Mouse (Mus musculus) Patski (cell line): ENCODE measurements around the gene Cnn3. TPM values are rescaled to one million over a fixed set of nuclear protein-coding genes. Genes with fewer than 3 reads are reported as not detected.

Source experiments
- ATAC-seq: fragments of 100-300 bp; one replicate; pipeline ENCODE4 v1.8.0; 2021
- CTCF ChIA-PET: fragments of 350-600 bp; sonication (Branson Sonifier 250); formaldehyde crosslinking; loops from one replicate; lab custom pipeline; 2022; ENCODE audit warnings: inconsistent platforms; lab: Charles Lee
- POLR2A ChIA-PET: fragments of 350-600 bp; sonication (Branson Sonifier 250); formaldehyde crosslinking; loops from one replicate; lab custom pipeline; 2022; ENCODE audit warnings: antibody characterized with exemption, inconsistent platforms; lab: Charles Lee
- DNase-seq: peaks from one replicate; pipeline ENCODE4 v3.0.0-alpha.2; 2011; ENCODE audit warnings: low read depth, low spot score
- H3K27me3 ChIP-seq: fragments of 371-371 bp; one replicate; pipeline ENCODE4 v1.5.1; 2021
- CTCF ChIP-seq: fragments of 100-300 bp; IDR thresholded peaks from one replicate; pipeline ENCODE4 v1.5.1; 2021
- in situ Hi-C: fragments of 300-500 bp; cut with MboI; formaldehyde crosslinking; loops from 3 replicates; pipeline ENCODE4 v1.11.1; 2018; ENCODE audit warnings: low pct_unique_long_range_greater_than_20kb, mixed read lengths
- polyA plus RNA-seq: library from polyadenylated mRNA; unstranded; gene quantifications from one replicate; pipeline ENCODE4 v1.2.3, GENCODE M21; 2021

The Cnn3 gene
- 770 TPM for polyA plus RNA-seq

DNA sequence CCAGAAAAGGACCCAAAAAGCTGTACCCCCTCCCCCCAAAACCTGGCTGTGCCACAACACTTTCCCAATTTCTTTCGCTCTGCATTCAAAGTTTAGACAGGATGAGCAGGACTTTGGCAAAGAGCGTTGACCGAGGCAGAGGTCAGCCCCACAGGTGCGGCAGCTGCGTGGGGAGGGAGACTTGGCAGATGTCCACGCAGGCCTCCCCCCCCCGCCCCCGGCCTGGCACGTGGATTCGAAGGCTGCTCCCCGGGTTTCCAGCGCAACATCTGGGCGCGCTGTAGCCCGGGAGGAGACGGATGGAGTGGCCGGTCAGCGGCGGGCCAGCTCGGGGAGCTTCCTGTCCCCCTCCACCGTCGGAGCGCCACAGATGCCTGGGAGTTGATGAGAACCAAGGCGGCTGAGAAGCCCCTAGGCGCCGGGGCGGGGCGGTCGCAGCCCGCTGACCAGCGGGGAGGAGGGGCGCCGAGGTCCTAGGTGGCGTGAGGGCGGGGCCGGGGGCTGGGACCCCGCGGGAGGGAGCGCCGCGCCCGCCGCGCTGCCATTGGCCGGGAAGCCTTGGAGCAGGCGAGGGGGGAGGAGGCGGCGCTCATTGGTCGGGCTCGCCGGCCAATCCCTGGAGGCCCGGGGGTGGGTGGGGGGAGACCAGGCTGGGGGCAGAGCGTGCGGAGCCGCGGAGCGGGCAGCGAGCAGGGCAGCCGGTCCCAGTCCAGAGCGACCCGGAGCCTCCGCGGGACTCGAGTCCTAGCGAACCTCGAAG is at the start of gene Cnn3:
Gene Cnn3 (plus strand): TSS at position 637 of the 760 bp plus-strand sequence.
- ATAC-seq, result peak; percentile 89
- POLR2A ChIA-PET, result interaction anchor here (0.6 to 3.6 kb wide), 7 partner anchors 17 to 78 kb away, joined by 3 to 19 read pairs (median 3); no protein-coding TSS in a partner anchor
- DNase-seq, result peak; percentile 82
- CTCF ChIA-PET, result interaction anchor here (1.1 to 1.3 kb wide), 3 partner anchors 10 to 78 kb away, joined by 3 to 4 read pairs (median 4); no protein-coding TSS in a partner anchor
- no peaks in the 10 kb centered on the region for H3K27me3 ChIP-seq
- in situ Hi-C loops, result loop anchor here (5.0 kb wide), 1 partner anchor 109 kb away; no protein-coding TSS in a partner anchor
- TF ChIP-seq CTCF, result no peak

GRCm38 (mm10) chr3:121378708-121379612 is 47.3 kb upstream of the Cnn3 start:
- TF ChIP-seq CTCF, result no peak
- ChIA-PET CTCF (interaction anchor here (0.9 to 1.6 kb wide), 8 partner anchors 10 to 120 kb away, joined by 3 to 5 read pairs (median 4); no protein-coding TSS in a partner anchor), POLR2A (interaction anchor here (0.6 to 1.2 kb wide), 4 partner anchors 14 to 116 kb away, joined by 3 to 5 read pairs (median 4); no protein-coding TSS in a partner anchor)
- ATAC-seq (no peak), DNase-seq (no peak)
- no peaks in the 10 kb centered on the region for H3K27me3 ChIP-seq
- in situ Hi-C loops, result no loop called here

- ATAC-seq (peak; percentile 53), DNase-seq (no peak)
- H3K27me3 ChIP-seq, result no peaks in the 10 kb centered on the region
- TF ChIP-seq CTCF, result no peak
- ChIA-PET CTCF (interaction anchor here (1.0 to 1.6 kb wide), 7 partner anchors 9 to 120 kb away, joined by 3 to 5 read pairs (median 4); no protein-coding TSS in a partner anchor), POLR2A (interaction anchor here (0.8 to 1.2 kb wide), 2 partner anchors 79 to 115 kb away, joined by 3 read pairs; no protein-coding TSS in a partner anchor)
- in situ Hi-C loops, result no loop called here
Observed at GRCm38 (mm10) chr3:121379699-121380098, 46.6 kb upstream of the Cnn3 start.

GRCm38 (mm10) chr3:121387471-121388009 is 38.8 kb upstream of the Cnn3 start:
- ChIA-PET CTCF (interaction anchor here (0.8 to 1.9 kb wide), 2 partner anchors 13 to 79 kb away, joined by 3 to 5 read pairs; no protein-coding TSS in a partner anchor), POLR2A (interaction anchor here (0.6 kb wide), 1 partner anchor 40 kb away, joined by 4 read pairs; no protein-coding TSS in a partner anchor)

DNA sequence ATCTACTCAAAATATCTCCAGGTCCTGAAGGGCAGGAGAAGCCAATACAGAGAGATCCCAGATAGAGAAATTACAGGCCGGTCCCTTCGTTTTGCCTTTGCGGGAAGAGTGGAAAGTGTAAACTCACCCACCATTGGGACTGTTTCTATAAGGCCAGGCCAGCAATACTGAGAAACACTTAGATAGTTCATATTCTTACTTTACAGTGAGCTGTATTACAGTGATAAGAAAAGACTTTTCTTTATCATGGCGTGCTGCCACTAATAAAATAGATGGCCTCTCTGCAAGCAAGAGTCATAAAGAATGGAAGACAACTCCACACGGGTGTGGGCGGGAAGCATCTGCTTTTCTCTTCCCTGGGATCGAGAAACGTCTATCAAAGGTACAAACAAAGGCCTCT is 36.9 kb upstream of the Cnn3 start:
- no peak for TF ChIP-seq CTCF
- in situ Hi-C loops, result no loop called here
- ChIA-PET CTCF (interaction anchor here (1.1 to 2.0 kb wide), 6 partner anchors 8 to 23 kb away, joined by 3 to 9 read pairs (median 4); no protein-coding TSS in a partner anchor), POLR2A (no interaction called here)
- no peaks in the 10 kb centered on the region for H3K27me3 ChIP-seq
- no peak for DNase-seq
- ATAC-seq, result no peak

More at GRCm38 (mm10) chr3:121387471-121388009, 38.8 kb upstream of the Cnn3 start:
- no peak for ATAC-seq
- in situ Hi-C loops, result no loop called here
- no peaks in the 10 kb centered on the region for H3K27me3 ChIP-seq
- no peak for TF ChIP-seq CTCF
- DNase-seq, result no peak

GRCm38 (mm10) chr3:121389860-121390530 is 36.3 kb upstream of the Cnn3 start:
- CTCF ChIA-PET, result interaction anchor here (1.2 to 2.0 kb wide), 3 partner anchors 9 to 24 kb away, joined by 3 to 9 read pairs (median 4); no protein-coding TSS in a partner anchor
- no peaks in the 10 kb centered on the region for H3K27me3 ChIP-seq
- TF ChIP-seq CTCF, result no peak
- in situ Hi-C loops, result no loop called here
- no peak for ATAC-seq
- POLR2A ChIA-PET, result no interaction called here
- DNase-seq, result no peak

GRCm38 (mm10) chr3:121390724-121391123 is 35.6 kb upstream of the Cnn3 start:
- in situ Hi-C loops, result no loop called here
- DNase-seq (no peak), ATAC-seq (no peak)
- no peaks in the 10 kb centered on the region for H3K27me3 ChIP-seq
- CTCF ChIA-PET, result interaction anchor here (1.2 to 2.0 kb wide), 3 partner anchors 10 to 25 kb away, joined by 3 to 9 read pairs (median 4); no protein-coding TSS in a partner anchor
- TF ChIP-seq CTCF, result no peak
- POLR2A ChIA-PET, result no interaction called here

DNA sequence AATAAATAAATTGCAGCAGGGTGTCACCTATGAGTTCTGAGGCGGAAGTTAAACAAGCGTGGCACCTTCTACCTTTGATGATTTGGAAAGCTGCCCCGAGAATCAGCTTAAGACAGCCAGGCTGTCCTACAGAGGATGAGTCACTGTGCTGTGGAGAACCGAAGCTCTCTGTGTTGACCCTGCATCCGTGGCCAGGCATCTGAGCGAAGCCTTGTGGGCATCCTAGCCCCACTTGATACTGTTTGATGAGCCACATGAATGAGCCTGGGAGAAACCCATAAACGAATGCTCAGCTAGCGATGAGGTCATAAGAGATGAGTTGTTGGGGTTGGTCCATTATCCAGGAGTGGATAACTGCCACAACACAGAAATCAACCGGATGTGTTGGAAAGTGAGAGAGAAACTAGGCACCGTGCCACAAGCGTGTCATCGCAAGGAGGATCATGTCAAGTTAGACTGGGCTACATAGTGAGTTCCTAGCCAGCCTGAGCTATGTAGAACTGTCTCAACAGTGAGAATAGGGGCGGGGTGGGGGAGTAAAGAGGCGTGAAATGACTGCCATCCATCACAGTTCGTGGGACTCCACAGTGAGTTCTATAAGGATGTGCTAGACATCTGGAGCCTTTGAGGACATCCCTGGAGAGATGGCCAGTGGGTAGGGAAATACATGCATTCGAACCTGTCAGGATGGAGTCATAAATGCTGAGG is 30.6 kb upstream of the Cnn3 start:
- peak; percentile 99 for ATAC-seq
- DNase-seq, result peak; percentile 100
- H3K27me3 ChIP-seq, result no peaks in the 10 kb centered on the region
- ChIA-PET CTCF (interaction anchor here (0.9 to 2.7 kb wide), 8 partner anchors 8 to 105 kb away, joined by 3 to 8 read pairs (median 3); no protein-coding TSS in a partner anchor), POLR2A (interaction anchor here (0.6 to 0.7 kb wide), 2 partner anchors 29 to 86 kb away, joined by 3 to 4 read pairs; no protein-coding TSS in a partner anchor)
- in situ Hi-C loops, result no loop called here
- TF ChIP-seq CTCF, result no peak

DNA sequence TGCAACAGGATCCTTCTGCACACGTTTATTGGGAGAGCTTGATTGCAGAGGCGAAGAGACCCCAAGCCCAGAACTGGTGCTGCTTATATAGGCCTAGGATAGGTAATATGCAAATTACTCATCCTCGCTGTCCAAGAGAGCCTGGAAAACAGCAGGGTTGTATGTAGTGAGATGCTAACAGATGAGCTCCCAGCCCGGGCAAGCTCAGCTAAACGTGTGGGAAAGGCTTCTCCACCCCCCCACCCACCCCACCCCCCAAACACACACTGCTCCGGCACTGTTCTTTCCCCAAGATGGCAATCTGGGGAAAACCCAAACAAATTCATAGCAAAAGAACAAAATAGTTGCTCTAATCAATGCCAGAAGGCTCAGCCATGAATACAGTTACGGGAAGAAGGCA is 29.7 kb upstream of the Cnn3 start:
- TF ChIP-seq CTCF, result no peak
- CTCF ChIA-PET, result interaction anchor here (0.8 to 1.8 kb wide), 8 partner anchors 10 to 104 kb away, joined by 3 to 6 read pairs (median 3); no protein-coding TSS in a partner anchor
- DNase-seq (no peak), ATAC-seq (no peak)
- in situ Hi-C loops, result no loop called here
- no peaks in the 10 kb centered on the region for H3K27me3 ChIP-seq
- POLR2A ChIA-PET, result no interaction called here
